Mouse (Mus musculus): ENCODE data around the gene Krtap3-2.

- TF ChIP-seq CTCF (IDR thresholded peaks at IDR 0.05; ENCODE audit: low read depth, low read length) (no peak), POLR2A (IDR thresholded peaks at IDR 0.05; ENCODE audit: extremely low read depth, insufficient read depth, low read length) (no peak)
Measured at GRCm38 (mm10) chr11:99581564-99581963, 24.9 kb upstream of the Krtap3-2 start.
